Mouse (Mus musculus): Measurements from ENCODE around the gene Gpr3.

DNA sequence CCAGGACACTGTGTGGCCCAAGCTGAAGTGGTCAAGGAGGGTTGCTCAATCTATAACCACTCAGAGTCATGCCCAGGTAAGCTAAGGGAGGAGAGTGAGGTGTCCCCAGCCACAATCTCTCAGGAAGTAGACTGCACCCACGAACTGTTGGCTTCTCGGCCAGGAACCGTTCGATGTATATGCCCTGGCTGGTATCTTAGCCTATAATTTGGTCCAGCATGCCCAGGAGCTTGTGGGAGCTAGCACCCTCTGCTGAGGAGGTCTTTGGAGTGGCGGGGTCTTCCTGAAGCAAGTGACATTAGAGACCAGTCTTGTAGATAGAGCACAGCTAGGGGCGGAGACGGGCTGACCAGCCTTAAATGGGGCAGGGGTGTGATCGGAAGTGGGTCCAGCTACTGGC lies 9.4 kb upstream of the Gpr3 start:
- TF ChIP-seq CTCF (IDR thresholded peaks at IDR 0.05; ENCODE audit: low read depth, low read length) (no peak), POLR2A (IDR thresholded peaks at IDR 0.05; ENCODE audit: insufficient read depth, low read length) (no peak)

Data from ES-Bruce4 (cell line).